Mouse (Mus musculus): ENCODE data around the gene Pnmal2. TPM values are rescaled to one million over a fixed set of nuclear protein-coding genes. Genes with fewer than 3 reads are reported as not detected.
"Not testable (repeated sequence)": the region's sequence is repeated elsewhere in the genome, so short reads cannot be mapped to it uniquely, and the experiment has no call there.

The Pnmal2 gene
- polyA plus RNA-seq, 1 experiment: 89.8 TPM

DNA sequence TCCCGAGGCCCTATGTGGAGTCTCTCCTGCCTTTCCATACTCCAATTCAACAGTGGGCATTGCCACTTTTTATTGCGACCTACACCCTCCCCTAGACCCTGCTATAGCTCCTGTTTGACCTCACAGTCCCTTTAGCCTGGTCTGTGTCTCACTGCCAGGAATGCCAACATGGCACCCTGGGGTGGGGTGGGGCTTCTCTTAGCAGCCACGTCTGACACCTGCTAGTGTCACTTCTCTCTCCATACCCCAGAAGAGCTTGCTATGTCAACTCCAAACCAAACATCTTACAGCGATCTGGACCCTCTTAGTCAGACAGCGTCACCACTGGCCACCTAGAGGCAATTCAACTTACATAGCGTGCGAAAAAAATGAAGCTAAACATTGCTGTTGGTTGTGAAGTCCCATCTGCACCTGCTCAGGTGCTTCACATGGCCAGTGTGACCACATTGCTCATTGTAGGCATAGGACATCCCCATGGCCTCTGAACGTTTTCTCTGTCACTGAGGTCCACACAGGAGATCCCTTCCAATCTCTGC, 4.5 kb downstream of the Pnmal2 start:
- no peak overlapping the region for H3K4me3 ChIP-seq (ENCODE audit: insufficient read depth, low read length)
- 0 out of 2 replicates have a peak overlapping the region, but pooled peaks have one; percentile 11 for H3K27ac ChIP-seq (ENCODE audit: insufficient read depth, low read length)
- H3K4me1 ChIP-seq (ENCODE audit: control insufficient read depth, insufficient read depth, low read length): peaks cover 2% of the 10 kb centered on the region; the same call in 1 of the 2 replicates
- TF ChIP-seq POLR2A (IDR thresholded peaks at IDR 0.05; ENCODE audit: extremely low read depth, insufficient read depth, low read length) (no peak), CTCF (IDR thresholded peaks at IDR 0.05; ENCODE audit: extremely low read depth, insufficient read depth, low read length) (no peak)

DNA sequence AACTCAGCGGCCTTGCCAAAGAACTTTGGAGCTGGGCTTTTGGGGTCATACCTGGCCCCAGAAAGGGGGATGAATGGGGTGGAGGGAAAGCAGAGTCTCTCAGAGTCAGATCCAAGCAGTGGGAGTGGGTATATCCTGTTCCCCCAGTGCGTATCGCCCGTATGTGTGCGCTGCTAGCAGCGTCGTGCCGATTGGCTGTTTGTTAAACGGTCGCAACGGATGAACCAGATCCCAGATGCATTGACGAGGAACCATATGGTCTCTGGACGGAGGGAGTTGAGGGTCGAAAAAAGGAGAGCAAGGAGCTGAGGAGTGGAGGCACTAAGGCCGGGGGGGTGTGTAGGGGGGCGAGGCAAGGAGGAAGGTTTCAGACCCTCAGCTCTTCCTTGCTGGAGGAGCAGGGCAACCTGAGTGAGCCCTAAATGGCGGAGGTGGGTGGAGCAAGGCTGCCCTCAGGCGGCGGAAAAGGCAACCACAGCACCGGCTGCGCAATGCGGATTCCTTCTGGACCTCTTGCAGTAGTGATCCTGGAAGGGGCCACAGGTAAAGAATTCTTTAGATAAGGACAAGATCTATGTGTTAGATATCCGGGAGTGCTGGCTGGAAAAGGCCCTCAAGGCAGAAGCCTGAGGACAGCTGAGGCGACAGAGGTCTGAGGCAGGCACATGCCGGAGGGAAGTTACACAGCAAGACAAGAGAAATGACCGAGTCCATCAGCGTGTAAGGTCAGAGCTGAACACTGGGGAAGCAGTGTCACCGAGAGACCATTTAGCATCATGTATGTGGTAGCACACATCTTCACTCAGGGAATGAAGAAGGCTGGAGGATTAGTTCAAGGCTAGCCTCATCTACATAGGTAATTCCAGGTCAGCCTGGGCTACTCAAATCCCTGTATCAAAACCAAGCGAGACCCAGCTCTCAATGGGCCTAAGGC, 5.7 kb downstream of the Pnmal2 start:
- Histone ChIP-seq H3K4me1 (ENCODE audit: control insufficient read depth, insufficient read depth, low read length) (peaks cover 2% of the 10 kb centered on the region; the same call in 1 of the 2 replicates), H3K4me3 (ENCODE audit: insufficient read depth, low read length) (peak overlapping the region; percentile 9; the same call in 1 of the 2 replicates), H3K27ac (ENCODE audit: insufficient read depth, low read length) (0 out of 2 replicates have a peak overlapping the region, but pooled peaks have one; percentile 11)
- peak; percentile 83 for TF ChIP-seq CTCF (IDR thresholded peaks at IDR 0.05; ENCODE audit: extremely low read depth, insufficient read depth, low read length)
- 0 out of 2 replicates have a peak, but pooled peaks have one; percentile 39 for TF ChIP-seq POLR2A (IDR thresholded peaks at IDR 0.05; ENCODE audit: extremely low read depth, insufficient read depth, low read length)

DNA sequence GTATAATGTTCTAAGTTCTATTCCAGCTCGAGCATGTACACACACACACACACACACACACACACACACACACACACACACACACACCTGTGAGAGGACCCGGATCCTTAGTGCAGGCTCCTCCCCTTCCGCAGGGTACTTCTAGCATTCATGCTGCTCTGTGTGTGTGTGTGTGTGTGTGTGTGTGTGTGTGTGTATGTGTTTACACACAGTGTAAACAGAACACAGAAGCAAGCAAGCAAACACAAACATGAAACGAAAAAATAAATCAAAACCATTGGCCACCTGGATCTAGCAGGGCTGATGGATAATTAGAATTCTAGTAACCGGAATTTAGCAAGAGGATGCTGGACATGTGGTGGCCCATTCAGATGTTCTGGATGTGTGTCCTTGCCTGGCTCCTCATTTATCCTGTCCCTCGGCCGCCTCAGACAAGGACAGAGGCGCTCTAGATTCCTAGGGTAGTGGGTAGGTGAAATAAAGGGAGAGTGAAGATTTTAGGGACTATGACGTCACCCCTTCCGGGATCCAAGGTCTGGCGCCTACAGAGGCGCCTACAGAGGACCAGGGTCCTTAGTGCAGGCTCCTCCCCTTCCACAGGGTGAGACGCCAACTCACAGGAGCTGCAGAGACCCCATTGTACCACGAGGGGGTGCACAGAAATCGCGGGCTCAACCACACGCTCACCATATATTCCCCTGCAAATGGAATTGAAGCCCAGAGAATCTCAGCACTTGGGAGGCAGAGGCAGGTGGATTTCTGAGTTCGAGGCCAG, 6.6 kb downstream of the Pnmal2 start:
- TF ChIP-seq CTCF (IDR thresholded peaks at IDR 0.05; ENCODE audit: extremely low read depth, insufficient read depth, low read length) (peak; percentile 73), POLR2A (IDR thresholded peaks at IDR 0.05; ENCODE audit: extremely low read depth, insufficient read depth, low read length) (no peak)
- H3K27ac ChIP-seq (ENCODE audit: insufficient read depth, low read length): 0 out of 2 replicates have a peak overlapping the region, but pooled peaks have one; percentile 7
- peaks cover 2% of the 10 kb centered on the region; the same call in 1 of the 2 replicates for H3K4me1 ChIP-seq (ENCODE audit: control insufficient read depth, insufficient read depth, low read length)
- H3K4me3 ChIP-seq (ENCODE audit: insufficient read depth, low read length): no peak overlapping the region

DNA sequence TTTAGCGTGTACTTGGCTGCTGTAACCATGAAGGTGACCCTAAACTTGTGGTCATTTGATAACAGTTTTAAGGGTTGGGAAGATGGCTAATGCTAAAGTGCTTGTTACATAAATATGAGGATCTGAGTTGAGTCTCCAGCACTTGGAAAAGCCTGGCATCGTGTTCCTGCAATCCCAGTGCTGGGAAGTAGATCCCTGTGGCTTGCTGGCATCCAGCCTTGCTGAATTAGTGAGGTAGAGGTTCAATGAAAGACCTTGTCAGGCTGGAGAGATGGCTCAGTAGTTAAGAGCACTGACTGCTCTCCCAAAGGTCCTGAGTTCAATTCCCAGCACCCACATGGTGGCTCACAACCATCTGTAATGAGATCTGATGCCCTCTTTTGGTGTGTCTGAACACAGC, 9.3 kb downstream of the Pnmal2 start:
- not testable (repeated sequence) for H3K27ac ChIP-seq (ENCODE audit: insufficient read depth, low read length); H3K4me1 ChIP-seq (ENCODE audit: control insufficient read depth, insufficient read depth, low read length); H3K4me3 ChIP-seq (ENCODE audit: insufficient read depth, low read length)

DNA sequence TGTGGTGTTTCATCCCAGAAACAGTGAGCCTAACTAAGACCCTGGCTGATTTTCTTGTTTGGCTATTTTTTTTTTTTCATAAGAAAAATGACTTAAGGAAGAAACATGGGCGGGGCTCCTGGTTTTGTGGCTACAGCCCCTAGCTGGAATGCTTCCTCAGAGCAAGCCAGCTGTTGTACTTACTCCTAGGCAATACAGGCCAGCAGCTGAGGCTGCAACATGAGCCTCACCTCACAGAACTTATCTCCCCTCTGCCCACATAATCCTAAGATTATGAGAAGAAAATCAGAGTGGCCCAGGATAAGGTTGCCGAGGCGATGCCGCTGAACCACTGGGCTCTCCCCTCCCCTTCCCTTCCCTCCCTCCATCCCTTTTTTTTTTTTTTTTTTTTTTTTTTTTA, 11.2 kb downstream of the Pnmal2 start:
- Histone ChIP-seq H3K4me1 (ENCODE audit: control insufficient read depth, insufficient read depth, low read length) (peaks cover 6% of the 10 kb centered on the region; the same call in 1 of the 2 replicates), H3K27ac (ENCODE audit: insufficient read depth, low read length) (no peak overlapping the region), H3K4me3 (ENCODE audit: insufficient read depth, low read length) (no peak overlapping the region)
- TF ChIP-seq CTCF (IDR thresholded peaks at IDR 0.05; ENCODE audit: extremely low read depth, insufficient read depth, low read length): no peak
- TF ChIP-seq POLR2A (IDR thresholded peaks at IDR 0.05; ENCODE audit: extremely low read depth, insufficient read depth, low read length): no peak

DNA sequence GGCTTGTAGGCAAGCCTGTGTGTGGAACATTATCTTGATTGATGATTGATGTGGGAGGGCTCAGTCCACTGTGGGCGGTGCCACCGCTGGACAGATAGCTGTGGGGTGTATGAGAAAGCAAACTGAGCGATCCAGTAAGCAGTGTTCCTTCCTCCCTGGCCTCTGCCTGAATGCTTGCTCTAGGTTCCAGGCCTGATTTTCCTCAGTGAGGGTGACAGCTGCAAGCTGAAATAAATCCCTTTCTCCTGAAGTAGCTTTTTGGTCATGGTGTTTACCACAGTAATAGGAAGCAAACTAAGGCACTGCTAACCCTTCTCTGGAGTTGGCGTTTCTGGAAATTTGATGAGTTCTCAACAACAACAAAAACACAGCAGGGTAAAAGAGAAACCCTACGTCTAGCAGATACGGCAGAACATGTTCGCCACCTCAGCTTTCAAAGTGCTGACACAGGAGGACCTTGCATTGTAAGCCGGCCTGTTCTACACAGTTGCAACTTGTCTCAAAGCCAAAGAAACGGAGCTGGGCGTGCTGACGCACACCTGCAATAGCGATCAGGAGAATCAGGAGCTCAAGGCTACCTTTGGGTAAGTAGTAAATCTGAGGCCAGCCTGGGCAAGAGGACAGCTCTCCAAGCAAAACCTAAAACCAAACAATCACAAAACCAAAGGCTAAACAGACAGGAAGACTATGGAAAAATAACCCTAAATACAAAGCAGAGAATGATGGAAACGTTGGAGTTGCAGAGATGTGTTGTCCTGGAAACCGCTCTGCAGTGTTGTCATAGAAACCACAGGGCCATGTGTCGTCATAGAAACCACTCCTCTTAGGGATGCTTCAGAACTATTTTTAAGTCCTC, 12.2 kb downstream of the Pnmal2 start:
- TF ChIP-seq POLR2A (IDR thresholded peaks at IDR 0.05; ENCODE audit: extremely low read depth, insufficient read depth, low read length) (no peak), CTCF (IDR thresholded peaks at IDR 0.05; ENCODE audit: extremely low read depth, insufficient read depth, low read length) (no peak)
- Histone ChIP-seq H3K4me1 (ENCODE audit: control insufficient read depth, insufficient read depth, low read length) (peaks cover 6% of the 10 kb centered on the region; the same call in 1 of the 2 replicates), H3K4me3 (ENCODE audit: insufficient read depth, low read length) (no peak overlapping the region), H3K27ac (ENCODE audit: insufficient read depth, low read length) (peak overlapping the region; percentile 75)

DNA sequence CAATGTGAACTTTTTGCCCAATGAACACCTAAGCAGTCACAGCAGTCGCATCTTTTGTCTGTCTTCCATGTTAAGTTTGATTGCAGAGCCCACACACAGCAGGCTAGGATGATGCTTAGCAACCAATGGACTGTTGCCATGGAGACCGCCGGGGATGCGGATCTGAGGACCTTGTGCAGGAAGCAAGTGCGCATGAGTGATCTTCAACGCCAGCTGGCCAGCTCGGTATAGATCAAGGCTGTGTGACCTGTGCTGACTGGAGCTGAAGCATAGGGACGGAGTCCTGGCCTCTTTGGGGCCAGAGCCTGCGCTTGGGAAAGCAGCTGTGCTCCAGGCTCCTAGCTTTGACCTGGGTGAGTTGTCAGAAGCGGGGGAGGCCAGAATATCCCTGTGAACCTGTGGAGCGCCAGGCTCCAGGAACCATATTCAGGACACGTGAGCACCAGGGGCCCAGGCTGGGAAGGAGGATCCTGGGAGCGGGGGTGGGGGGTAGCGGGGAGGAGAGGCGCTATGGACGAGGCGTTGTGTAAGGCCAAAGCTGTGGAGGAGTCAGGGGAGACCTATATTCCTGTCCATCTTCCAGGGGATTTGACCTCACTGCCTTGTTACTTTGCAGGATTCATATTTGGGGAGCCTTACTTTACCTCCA, 15.2 kb downstream of the Pnmal2 start, which contains the start of gene Pnmal1:
Gene Pnmal1 (plus strand): TSS at position 141 of the 649 bp plus-strand sequence.
- peak; percentile 78 for TF ChIP-seq POLR2A (IDR thresholded peaks at IDR 0.05; ENCODE audit: extremely low read depth, insufficient read depth, low read length)
- no peak for TF ChIP-seq CTCF (IDR thresholded peaks at IDR 0.05; ENCODE audit: extremely low read depth, insufficient read depth, low read length)
- H3K4me3 ChIP-seq (ENCODE audit: insufficient read depth, low read length): peak within 1 kb of the TSS; percentile 38
- H3K27ac ChIP-seq (ENCODE audit: insufficient read depth, low read length): peak within 1 kb of the TSS; percentile 73
- H3K4me1 ChIP-seq (ENCODE audit: control insufficient read depth, insufficient read depth, low read length): peaks cover 6% of the 10 kb centered on the region; the same call in 1 of the 2 replicates

DNA sequence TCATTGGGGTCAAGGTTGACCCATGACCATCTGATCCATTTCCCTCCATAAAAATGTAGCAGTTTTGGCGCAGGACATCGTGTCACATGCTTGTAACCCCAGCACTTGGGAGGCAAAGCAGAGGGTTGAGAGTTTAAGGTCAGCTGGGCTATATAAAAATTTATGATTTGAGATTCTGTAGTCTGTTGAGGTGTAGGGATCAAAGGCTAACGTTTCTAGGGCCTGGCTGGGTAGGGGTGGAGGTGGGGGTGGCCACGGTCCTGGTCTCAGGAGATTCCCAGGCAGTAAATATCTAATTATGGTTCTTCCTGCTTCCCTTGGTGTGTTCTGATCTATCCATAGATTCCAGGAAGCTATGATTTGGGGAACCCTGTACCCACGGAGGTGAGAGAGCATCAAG, 17.2 kb downstream of the Pnmal2 start:
- H3K27ac ChIP-seq (ENCODE audit: insufficient read depth, low read length): no peak overlapping the region
- peaks cover 6% of the 10 kb centered on the region; the same call in 1 of the 2 replicates for H3K4me1 ChIP-seq (ENCODE audit: control insufficient read depth, insufficient read depth, low read length)
- TF ChIP-seq CTCF (IDR thresholded peaks at IDR 0.05; ENCODE audit: extremely low read depth, insufficient read depth, low read length) (no peak), POLR2A (IDR thresholded peaks at IDR 0.05; ENCODE audit: extremely low read depth, insufficient read depth, low read length) (no peak)
- 0 out of 2 replicates have a peak overlapping the region, but pooled peaks have one; percentile 1 for H3K4me3 ChIP-seq (ENCODE audit: insufficient read depth, low read length)

All from cortical plate, adult 2 months (tissue).